Mouse (Mus musculus) right cerebral cortex, adult 18-20 months (tissue): ENCODE results near the gene Mgat3.

Source experiments
- DNase-seq: peaks from one replicate; pipeline ENCODE4 v3.0.0; 2022; ENCODE audit warnings: mixed read lengths

Mgat3 gene

DNA sequence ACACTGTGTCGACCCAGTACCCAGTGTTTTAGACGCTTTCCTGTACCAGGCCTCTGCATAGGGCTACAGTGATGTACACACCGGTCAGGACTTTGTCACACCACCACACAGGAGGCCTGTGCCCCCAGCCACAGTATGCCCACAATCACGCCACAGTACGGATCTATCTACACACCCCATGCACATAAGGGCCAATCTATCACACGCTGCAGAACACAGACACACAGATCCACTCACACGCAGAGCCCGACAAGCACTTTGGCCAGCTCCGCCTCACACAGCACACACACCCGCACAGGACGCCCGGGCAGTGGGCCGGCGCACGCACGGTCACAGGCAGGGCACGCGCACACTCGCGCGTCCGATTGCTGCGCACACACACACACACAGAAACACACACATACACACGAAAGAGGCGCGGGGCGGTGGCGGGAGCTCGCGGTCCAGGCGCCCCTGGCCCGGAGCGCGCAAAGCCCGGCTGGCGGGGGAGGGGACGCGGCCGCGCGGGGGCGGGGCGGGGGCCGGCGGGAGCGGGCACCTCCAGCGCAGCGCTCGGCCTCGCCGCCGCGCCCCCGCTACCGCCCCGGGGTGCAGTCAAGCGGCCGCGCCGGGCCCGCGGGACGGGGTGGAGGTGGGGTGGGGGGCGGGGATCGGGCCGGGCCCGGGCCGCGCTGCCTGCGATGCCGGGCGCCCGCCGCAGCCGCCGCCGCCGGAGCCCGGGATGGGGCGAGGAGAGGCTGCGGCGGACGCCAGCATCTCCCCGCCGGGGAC, at the start of gene Mgat3:
Gene Mgat3 (plus strand): TSS at position 721 of the 771 bp plus-strand sequence.
- peak; percentile 68 for DNase-seq

DNA sequence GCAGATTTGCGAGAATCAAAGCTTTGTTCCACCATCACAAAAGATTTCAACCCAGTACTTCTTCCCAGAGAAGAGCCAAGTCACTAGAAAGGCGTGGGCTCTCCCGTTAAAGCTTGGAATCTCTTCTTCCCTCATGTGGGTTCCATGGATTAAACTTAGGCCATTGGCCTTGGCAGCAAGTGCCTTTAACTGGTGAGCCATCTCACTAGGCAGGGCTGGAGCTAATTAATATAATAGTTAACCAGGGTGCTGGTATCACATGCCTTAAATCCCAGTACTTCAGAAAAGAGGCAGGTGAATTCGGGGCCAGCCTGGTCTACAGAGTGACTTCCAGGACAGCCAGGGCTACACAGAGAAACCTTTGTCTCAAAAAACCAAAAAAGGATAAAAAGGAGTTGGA, 48.9 kb upstream of the Mgat3 start:
- DNase-seq: no peak

DNA sequence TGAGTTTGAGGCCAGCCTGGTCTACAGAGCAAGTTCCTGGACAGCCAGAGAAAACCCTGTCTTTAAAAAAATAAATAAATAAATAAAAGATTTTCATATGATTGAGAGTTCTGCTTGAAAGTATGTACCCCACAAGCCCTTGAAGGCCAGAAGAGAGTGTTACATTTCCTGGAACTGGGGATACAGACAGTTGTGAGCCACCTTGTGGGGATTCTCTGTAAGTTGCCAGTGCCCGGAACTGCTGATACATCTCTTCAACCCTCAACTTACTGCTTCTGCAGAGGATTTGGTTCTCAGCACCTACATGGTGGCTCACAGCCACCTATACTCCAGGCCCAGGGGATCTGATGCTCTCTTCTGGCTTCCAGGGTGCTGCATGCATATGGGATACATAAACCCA, 46.3 kb upstream of the Mgat3 start:
- DNase-seq: no peak

DNA sequence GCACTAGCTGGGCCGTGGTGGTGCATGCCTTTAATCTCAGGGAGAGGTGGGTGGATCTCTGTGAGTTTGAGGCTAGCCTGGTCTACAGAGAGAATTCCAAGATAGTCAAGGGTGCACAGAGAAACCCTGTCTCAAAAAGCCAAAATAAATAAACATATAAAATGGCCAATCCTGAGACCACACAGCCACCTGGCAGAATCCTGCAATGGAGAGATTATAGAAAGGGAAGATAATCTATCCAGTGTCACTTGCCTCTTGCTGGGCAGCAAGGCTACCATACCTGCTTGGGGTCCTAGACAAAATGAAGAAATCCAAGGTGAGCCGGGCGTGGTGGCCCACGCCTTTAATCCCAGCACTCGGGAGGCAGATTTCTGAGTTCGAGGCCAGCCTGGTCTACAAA, 43.5 kb upstream of the Mgat3 start:
- DNase-seq: no peak

DNA sequence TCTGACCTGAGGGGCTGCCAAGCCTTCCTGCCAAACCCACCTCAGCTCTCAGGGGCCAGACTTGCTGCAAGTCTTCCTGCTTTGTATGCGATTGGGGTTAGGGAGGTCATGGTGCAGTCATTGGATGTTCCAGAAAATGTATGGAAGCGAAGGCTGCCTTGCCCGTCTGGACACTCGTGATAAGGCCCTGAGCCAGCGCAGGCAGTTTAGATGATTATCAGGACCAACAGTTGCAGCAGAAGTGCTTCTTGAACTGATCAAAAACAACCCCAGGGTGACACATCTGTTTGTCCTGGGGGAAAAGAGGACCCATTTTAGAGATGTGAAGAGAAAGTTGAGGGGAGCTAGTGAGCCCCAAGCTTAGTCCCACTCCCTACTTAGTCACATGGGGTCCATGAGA, 42.8 kb upstream of the Mgat3 start:
- DNase-seq: no peak

DNA sequence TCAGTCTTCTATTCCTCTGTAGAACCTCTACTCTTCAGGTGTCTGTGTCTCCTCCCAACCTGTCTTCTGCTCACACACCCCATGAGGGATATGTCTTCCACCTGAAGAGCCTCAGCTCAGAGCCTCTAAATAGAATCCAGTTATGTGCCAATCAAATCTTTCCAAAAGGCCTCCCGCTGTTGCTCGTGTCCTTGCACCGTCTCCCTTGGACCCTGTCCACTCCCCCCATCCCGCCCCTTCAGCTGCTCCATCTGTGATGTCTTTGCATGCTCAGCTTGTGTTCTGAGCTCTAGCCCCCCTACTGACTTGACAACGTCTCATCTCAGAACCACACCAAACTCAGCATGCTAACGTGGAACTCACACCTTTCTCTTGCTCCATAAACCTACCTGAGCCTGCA, 42.1 kb upstream of the Mgat3 start:
- DNase-seq: no peak

DNA sequence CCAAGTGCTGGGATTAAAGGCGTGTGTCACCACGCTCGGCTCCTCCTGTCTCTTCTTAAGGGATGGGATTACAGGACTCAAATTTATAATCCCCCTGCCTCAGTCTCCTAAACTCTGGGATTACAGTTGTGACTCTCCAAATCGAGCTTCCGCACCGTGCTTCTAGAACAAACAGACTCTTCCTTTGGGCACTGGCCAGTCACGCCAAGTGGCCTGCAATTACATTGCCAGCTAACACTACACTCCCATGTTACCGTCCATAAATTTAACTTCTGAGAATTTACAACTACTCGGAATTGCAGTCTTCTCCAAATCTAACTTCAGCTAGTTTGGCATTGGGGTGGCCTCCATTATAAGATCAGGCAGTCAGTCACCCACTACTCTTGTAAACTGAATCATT, 41.1 kb upstream of the Mgat3 start:
- DNase-seq: no peak

DNA sequence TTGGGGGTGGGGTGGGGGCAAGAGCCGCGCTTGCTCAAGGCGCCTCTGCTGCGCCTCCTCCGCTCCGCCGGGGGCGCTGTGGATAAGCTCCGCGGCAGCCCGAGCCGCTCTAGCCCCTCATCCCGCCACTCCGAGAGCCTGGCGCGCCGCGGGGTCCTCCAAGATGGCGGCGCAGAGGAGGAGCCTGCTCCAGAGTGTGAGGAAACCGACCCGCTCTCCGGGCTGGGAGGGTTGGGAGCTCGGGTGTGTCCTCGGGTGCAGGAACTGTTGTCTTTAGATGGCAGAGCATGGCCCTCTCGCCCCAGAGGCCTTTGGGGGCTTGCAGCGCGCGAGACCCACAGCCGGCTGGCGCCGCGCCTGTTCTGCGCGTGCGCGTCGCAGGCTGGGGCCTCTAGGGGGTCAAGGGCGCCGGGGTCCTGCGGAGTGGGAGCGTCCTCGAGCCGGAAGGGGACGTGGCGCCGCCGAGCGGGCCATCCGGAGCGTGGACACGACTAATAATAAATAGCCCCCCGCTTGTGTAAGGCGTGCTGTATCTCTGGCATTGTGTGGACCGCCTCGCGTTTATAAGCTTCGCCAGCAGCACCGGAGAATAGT, 40.4 kb upstream of the Mgat3 start, which contains the start of gene Tab1:
Gene Tab1 (plus strand): TSS at position 135 of the 594 bp plus-strand sequence.
- DNase-seq: peak; percentile 91

DNA sequence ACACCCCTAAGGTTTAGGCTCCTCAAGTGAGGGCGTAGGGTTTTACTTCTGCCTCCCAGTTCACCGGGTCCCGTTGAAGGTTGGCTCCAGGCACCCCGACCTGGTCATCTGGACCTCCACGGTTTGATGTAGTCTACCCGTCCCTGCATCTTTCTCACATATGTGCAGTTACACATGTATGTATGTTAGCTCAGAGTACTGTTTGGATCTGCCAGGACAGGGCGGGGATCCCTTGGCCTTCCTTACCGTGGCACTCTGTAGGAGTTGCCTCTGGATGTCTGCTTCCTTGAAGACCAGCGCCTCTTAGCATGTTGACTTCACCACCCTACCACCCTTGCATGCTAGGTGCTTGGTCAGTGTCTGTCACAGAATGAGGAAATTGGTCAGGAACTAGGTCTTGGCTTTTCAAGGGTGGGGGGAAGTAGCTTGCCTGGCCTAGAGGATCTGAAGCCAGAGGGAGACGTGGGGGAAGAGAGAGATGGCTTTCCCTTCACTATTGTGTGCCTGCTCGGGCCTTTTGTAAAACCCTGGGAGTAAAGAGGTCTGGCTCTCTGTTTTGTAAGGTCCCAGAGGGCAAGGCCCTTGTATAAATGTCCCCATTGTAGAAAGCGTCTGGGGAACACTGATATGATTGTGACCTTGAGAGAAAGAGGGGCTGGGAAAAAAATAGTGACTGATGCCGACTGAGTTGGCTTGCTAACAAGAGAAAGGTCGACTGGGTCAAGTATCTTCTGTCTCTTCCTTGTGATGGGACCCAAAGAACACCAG, 39.7 kb upstream of the Mgat3 start:
- DNase-seq: no peak

DNA sequence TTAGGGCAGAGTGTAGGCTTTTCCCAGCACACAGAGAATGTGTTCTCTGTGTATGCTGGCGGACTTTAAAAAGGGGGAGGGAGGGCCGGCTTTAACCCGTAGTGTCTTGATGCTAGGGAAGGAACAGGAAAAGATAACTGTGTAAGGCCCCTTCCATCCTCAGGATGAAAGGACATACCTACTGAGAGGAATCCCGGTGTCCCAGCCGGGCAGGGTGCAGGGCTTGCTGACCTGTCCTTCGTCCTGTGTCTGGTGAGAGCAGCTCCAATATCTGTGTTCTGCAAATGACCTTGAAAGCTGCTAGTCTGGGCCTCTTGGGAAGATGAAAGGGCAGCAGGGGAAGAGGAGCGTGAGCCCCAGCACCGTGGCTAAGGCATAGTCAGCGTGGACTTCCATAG, 39.1 kb upstream of the Mgat3 start:
- no peak for DNase-seq

DNA sequence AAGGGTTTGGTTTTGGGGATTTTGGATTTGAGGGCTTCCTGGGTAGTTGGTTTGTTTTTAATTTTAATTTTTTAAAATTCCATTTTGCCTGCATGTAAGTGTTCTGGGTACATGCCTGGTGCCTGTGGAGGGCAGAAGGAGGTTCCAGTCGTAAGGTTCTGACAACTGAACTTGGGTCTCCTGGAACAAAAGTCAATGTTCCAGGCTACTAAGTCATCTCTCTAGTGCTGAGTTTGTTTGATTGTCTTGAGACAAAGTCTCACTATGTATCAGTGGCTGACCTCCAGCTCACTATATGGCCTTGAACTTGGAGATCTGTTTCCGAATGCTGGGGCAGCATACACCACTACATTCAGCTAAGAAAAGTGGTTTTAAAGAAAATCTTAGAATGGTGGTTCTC, 38.0 kb upstream of the Mgat3 start:
- no peak for DNase-seq

DNA sequence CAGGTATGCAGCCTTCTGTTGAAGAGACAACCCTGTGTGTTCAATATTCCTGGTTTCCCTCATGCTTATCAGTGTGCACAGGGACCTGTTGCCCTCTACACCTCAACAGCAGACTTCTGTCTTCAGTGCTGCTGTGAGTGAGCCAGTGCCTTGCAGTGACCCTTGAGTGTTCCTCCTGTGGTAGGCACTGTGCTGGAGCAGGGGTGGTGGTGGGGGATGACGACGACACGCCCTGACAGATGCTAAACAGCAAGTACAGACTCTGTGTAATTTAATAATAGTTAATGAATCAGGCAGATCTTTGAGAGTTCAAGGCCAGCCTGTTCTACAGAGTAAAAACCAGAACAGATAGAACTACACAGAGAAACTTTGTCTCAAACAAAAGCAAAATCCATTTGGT, 36.9 kb upstream of the Mgat3 start:
- DNase-seq: no peak

DNA sequence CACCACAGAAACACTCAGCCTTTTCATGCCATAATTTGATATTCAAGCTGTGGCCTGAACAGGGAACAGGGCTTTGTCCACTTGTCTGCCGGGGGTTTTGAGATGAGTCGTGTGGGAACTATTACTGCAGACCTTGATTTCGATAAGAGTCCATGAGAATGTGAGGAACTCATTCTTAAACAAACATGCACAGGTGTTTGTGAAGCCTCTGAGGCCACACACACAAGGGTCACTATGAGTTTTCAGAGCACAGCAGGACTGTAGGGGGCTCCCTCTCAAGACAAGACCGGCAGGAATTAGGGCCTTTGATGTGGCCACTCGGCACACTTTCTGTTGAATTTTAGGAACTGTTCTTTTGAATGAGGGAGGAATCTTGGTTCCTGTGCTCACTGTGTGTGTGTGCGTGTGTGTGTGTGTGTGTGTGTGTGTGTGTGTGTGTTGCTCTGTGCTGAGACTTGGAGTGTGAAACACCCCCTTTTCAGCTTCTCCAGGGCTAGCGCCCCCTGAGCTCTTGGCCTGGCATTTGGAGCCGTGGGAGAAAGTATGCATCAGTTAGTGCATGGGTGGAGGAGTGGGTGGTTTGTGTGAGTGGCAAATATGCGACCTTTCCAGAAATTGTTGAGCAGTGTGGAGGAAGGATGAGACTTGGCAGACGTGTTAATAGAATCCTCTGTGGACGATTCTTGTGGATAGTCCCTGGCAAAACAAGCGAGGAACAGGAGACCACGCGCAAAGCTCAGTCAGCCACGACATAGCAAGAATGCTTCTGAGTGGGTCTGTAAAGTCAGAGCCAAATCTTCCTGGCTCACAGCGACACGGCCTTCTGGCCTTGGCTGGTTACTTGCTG, 35.4 kb upstream of the Mgat3 start:
- peak; percentile 87 for DNase-seq

DNA sequence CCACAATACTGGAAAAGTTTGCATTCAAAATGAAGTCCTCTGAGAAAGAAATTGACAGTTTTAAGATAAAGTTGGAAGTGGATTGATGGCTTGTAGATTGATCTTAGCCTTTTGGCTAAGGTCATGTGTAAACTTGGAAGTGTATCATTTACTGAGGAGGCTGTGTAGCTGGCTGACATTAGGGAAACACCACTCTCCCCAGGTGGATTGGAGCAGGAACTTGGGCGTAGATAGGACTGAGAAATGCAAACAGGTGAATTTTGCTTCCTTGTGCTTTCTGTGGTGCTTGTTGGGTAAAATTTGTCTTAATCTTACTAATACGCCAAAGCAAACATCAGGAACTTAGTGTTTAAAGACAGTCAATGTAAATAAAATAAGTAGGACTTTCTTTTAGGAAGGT, 33.2 kb upstream of the Mgat3 start:
- no peak for DNase-seq

DNA sequence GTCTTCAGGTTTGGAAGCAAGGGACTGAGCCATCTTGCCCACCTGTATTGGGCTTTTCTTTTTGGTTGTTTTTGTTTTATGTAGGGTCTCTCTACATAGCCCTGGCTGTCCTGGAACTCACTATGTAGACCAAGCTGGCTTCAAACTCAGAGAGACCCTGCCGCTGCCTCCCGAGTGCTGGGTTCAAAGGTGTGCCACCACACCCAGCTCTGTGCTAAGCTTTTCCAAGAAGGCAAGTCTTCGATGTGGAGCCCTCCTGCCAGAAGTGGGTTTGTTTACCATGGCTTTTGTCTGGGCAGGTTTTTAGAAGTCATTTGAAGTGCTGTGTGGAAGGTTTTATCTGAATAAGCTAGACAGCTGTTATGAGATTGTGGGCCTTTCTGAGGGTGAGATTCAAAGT, 32.6 kb upstream of the Mgat3 start:
- no peak for DNase-seq

DNA sequence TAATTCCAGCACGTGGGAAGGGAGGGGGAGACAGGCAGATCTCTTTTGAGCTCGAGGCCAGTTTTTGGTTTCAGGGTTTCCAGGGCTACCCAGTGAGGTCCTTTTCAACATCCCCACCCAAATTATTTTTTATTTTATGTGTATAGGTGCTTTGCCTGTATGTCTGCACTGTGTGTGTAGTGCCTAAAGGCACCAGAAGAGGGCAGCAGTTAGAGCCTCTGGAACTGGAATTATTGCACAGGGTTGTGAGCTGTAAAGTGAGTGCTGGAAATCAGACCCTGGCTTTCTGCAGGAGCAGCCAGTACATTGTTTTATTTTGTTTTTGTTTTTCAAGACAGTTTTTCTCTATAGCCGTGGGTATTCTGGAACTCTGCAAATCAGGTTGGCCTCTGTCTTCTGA, 31.4 kb upstream of the Mgat3 start:
- no peak for DNase-seq

DNA sequence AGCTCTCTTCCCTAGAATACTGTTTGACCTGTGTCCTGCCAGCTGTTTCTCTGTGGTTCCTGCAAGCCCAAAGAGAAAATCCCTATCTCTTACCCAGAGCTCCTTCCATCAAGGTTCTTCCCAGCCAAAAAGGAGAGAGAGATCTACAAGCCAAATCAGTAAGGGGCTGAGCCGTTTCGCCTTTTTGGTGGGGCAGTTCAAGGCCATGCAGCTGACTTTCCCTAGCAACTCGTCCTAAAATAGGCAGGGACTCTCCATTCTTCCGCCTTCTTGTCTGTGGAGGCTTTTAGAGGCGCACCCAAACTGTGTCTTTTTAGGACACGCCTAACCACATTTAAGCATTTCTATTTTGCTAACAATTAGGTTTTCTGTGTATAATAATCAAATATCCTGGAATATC, 29.8 kb upstream of the Mgat3 start:
- no peak for DNase-seq

DNA sequence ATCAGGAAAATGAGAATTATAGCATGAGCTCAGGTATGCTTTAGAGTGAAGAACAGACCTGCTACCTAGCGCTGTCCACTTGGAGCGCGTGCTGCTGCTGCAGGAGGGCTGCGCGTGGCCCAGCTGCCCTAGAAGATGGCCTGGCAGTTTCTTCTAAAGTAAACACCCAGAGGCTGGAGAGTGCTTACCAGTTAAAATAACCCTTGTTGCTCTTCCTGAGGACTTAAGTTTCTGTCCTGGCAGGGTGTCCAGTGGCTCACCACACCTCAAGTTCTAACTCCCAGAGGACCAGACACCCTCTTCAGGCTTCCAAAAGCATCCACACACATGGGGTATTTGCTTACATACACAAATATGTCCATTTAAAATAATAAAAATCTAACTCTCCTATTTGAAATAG, 28.1 kb upstream of the Mgat3 start:
- no peak for DNase-seq

DNA sequence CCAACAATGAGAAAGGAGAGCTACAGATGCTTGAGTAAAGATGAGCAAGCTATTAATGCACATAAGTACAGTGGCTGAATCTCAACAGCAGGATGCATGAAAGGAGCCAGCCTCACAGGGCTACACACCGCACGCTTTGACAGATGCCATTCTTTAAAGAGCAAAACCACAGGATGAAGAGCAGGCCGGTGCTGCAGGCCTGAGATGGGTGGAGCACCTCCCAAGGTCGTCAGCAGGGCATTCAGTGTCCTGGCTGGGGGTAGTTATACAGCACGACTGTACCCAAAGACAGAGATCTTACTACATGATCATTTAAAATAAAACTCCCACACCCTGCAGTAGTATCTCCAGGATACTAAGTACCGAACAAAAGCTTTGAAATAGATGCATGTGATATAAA, 27.4 kb upstream of the Mgat3 start:
- DNase-seq: no peak

DNA sequence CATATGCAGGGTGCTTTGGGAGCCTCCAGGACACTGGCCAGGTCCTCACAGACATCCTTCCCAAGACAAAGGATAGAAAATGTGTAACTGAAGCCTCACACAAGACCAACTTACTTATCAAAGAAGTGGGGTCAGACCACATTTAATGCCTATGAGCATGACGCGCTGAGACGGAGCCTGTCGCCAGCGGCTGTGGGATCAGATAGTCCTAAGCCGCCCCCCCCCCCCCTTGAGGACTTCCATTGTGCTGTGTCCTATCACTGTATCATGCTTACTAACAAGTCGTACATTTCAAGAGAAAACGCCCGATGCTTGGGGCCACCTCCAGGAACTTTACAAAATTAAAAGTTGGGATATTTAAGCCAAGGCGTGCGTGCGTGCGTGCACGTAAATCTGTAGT, 26.4 kb upstream of the Mgat3 start:
- no peak for DNase-seq

DNA sequence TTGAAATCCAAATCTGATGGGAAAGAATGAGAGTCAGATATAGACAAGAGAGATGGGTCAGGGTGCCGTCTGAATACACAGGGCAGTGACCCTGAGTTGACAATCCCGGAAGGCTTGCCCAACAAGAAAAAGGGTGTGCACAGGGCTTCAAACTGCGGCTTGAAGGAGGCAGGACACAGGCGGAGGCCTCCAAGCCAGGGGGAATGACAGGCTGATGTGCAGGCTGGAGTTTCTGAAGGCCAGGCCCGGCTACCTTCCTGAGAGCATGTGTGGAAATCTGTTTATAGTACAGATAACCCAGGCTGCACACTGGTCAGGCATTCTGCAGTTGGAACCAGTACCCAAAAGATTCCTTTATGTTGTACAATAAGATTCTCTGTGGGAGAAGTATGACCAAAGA, 26.0 kb upstream of the Mgat3 start:
- no peak for DNase-seq

DNA sequence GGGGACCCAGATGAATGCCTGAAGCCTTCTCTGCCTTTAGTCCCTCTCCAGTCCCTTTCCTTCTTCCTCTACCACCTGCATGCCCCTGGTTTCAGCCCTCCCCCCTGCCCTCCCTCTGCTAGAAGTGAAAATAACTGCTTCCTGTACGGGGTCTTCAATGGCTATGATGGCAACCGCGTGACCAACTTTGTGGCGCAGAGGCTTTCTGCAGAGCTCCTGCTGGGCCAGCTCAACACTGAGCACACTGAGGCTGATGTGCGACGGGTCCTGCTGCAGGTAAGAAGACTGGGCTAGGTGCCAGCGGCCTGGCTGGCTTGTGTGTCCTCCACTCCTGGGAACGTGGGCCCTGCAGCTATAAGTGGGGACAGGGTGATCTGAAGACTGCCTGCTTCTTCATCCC, 25.0 kb upstream of the Mgat3 start:
- DNase-seq: no peak

DNA sequence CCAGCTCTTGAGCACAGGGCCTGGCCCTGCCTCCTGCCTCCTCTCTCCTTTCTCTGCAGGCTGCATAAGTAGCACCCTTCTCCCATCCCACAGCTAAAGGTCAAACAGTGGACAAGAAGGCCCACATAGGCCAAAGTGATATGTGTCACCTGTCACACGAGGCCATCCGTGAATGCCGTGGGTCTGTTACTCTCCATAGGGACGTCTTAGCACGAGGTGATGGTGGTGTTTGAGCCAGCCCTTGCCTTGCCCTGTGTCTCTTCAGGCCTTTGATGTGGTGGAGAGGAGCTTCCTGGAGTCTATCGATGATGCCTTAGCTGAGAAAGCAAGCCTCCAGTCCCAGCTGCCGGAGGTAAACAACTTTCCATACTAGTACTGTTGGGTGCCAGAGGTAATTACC, 24.0 kb upstream of the Mgat3 start:
- DNase-seq: no peak
